Mouse (Mus musculus): ENCODE measurements around the gene Reep3.

- no peak for TF ChIP-seq GATA1 (IDR thresholded peaks at IDR 0.05; ENCODE audit: low read length)
- no peak for TF ChIP-seq TAL1 (IDR thresholded peaks at IDR 0.05; ENCODE audit: low read length)
These were observed 25.4 kb downstream of the Reep3 start for GRCm38 (mm10) chr10:67071389-67071788.
